Mouse (Mus musculus) midbrain, postnatal 0 days (tissue): ENCODE data around the gene 1300017J02Rik. TPM values are rescaled to one million over a fixed set of nuclear protein-coding genes. Genes with fewer than 3 reads are reported as not detected.

Experiments
- ATAC-seq: fragments of 200-750 bp; cut with Nextera tagmentation; 2 replicates; pipeline ENCODE4 v1.8.0; 2017; ENCODE audit warnings: moderate number of reproducible peaks, mild to moderate bottlenecking, moderate TSS enrichment, moderate library complexity; ENCODE audit not compliant: low FRiP score
- DNase-seq: peaks from one replicate; pipeline ENCODE4 v3.0.0-alpha.2; 2015; ENCODE audit warnings: low spot score
- H3K27ac ChIP-seq: fragments of 300-500 bp; sonication (generic); 2 replicates; pipeline ENCODE4 v1.5.1; 2014; ENCODE audit warnings: low read depth, mild to moderate bottlenecking, low read length, mixed read lengths
- H3K27me3 ChIP-seq: fragments of 300-500 bp; sonication (generic); 2 replicates; pipeline ENCODE4 v1.6.1; 2014; ENCODE audit warnings: low read length, control low read depth, mixed read lengths; ENCODE audit not compliant: insufficient read depth
- H3K36me3 ChIP-seq: fragments of 300-500 bp; sonication (generic); 2 replicates; pipeline ENCODE4 v1.6.1; 2014; ENCODE audit warnings: low read length, control low read depth, mixed read lengths; ENCODE audit not compliant: insufficient read depth
- H3K4me1 ChIP-seq: fragments of 300-500 bp; sonication (generic); 2 replicates; pipeline ENCODE4 v1.6.1; 2014; ENCODE audit warnings: mild to moderate bottlenecking, control low read depth, antibody characterized with exemption, low read length, mixed read lengths; ENCODE audit not compliant: insufficient read depth
- H3K4me2 ChIP-seq: fragments of 300-500 bp; sonication (generic); 2 replicates; pipeline ENCODE4 v1.6.1; 2014; ENCODE audit warnings: low read depth, mild to moderate bottlenecking, low read length, mixed read lengths; ENCODE audit not compliant: poor library complexity, severe bottlenecking
- H3K4me3 ChIP-seq: fragments of 300-500 bp; sonication (generic); 2 replicates; pipeline ENCODE4 v1.5.1; 2014; ENCODE audit warnings: low read depth, mild to moderate bottlenecking, low read length, moderate library complexity
- H3K9ac ChIP-seq: fragments of 300-500 bp; sonication (generic); replicated peaks from 2 replicates; pipeline ENCODE4 v1.6.1; 2014; ENCODE audit warnings: mild to moderate bottlenecking, low read length, moderate library complexity, mixed read lengths; ENCODE audit not compliant: poor library complexity, severe bottlenecking
- H3K9me3 ChIP-seq: fragments of 300-500 bp; sonication (generic); 2 replicates; pipeline ENCODE4 v1.6.1; 2016; ENCODE audit warnings: low read length, control low read depth
- CTCF ChIP-seq: IDR thresholded peaks from 2 replicates; pipeline ENCODE4 v1.5.1; 2016; ENCODE audit warnings: antibody characterized with exemption, mild to moderate bottlenecking
- WGBS: fragments of 180-500 bp; shearing (Covaris S2); extraction: QIAGEN DNeasy Blood & Tissue Kit; methylation state at CpG from one replicate; pipeline ENCODE4 v1.1.7; 2014; 5-methylcytosine and 5-hydroxymethylcytosine counted together
- polyA plus RNA-seq: library from polyadenylated mRNA; unstranded; fragments of >200 nt; fragmentation: Nextera tagmentation; extraction: Ambion mirVana; gene quantifications from 2 replicates; pipeline ENCODE4 v1.2.1, GENCODE M21; 2015
- total RNA-seq: library from RNA; depleted of rRNA; stranded (reverse); fragments of >200 nt; gene quantifications from 2 replicates; pipeline ENCODE4 v1.2.3, GENCODE M21; 2014

Gene 1300017J02Rik
- total and polyA plus RNA-seq, 2 experiments from 2014 or later: 0.27 to 0.56 TPM

- Histone ChIP-seq H3K4me1 (no peaks in the 10 kb centered on the region), H3K9ac (no peak overlapping the region), H3K27ac (no peak overlapping the region), H3K36me3 (no peaks in the 10 kb centered on the region), H3K4me2 (no peak overlapping the region), H3K27me3 (no peaks in the 10 kb centered on the region), H3K4me3 (no peak overlapping the region), H3K9me3 (no peaks in the 10 kb centered on the region)
- ATAC-seq (no peak), DNase-seq (no peak)
- TF ChIP-seq CTCF: no peak
- WGBS: 74% methylated on average over 4 of the region's 4 CpGs
These were observed 18.5 kb downstream of the 1300017J02Rik start for GRCm38 (mm10) chr9:103286396-103286795.

GRCm38 (mm10) chr9:103276876-103277275 is 28.0 kb downstream of the 1300017J02Rik start:
- Histone ChIP-seq H3K4me1 (no peaks in the 10 kb centered on the region), H3K27ac (no peak overlapping the region), H3K27me3 (no peaks in the 10 kb centered on the region), H3K9me3 (no peaks in the 10 kb centered on the region), H3K4me3 (no peak overlapping the region), H3K4me2 (no peak overlapping the region), H3K9ac (no peak overlapping the region), H3K36me3 (no peaks in the 10 kb centered on the region)
- DNase-seq: no peak
- no peak for TF ChIP-seq CTCF
- 86% methylated on average over 6 of the region's 6 CpGs for WGBS
- ATAC-seq: no peak

GRCm38 (mm10) chr9:103275676-103276075 is 29.2 kb downstream of the 1300017J02Rik start:
- Histone ChIP-seq H3K36me3 (no peaks in the 10 kb centered on the region), H3K27me3 (no peaks in the 10 kb centered on the region), H3K9me3 (no peaks in the 10 kb centered on the region), H3K4me2 (no peak overlapping the region), H3K9ac (no peak overlapping the region), H3K27ac (no peak overlapping the region), H3K4me1 (no peaks in the 10 kb centered on the region), H3K4me3 (no peak overlapping the region)
- ATAC-seq (no peak), DNase-seq (no peak)
- 86% methylated on average over 1 of the region's 1 CpGs for WGBS
- TF ChIP-seq CTCF: no peak

GRCm38 (mm10) chr9:103274819-103275218 is 30.1 kb downstream of the 1300017J02Rik start:
- DNase-seq: no peak
- Histone ChIP-seq H3K36me3 (no peaks in the 10 kb centered on the region), H3K27me3 (no peaks in the 10 kb centered on the region), H3K4me2 (no peak overlapping the region), H3K4me3 (no peak overlapping the region), H3K9ac (no peak overlapping the region), H3K9me3 (no peaks in the 10 kb centered on the region), H3K27ac (no peak overlapping the region), H3K4me1 (no peaks in the 10 kb centered on the region)
- 91% methylated on average over 8 of the region's 8 CpGs for WGBS
- no peak for TF ChIP-seq CTCF
- no peak for ATAC-seq

- TF ChIP-seq CTCF: no peak
- H3K9me3 ChIP-seq: no peaks in the 10 kb centered on the region
- ATAC-seq (no peak), DNase-seq (peak; percentile 44)
- no peak overlapping the region for H3K9ac ChIP-seq
- H3K27me3 ChIP-seq: no peaks in the 10 kb centered on the region
- WGBS: 22% methylated on average over 4 of the region's 4 CpGs
- no peak overlapping the region for H3K4me3 ChIP-seq
- H3K4me2 ChIP-seq: no peak overlapping the region
- H3K36me3 ChIP-seq: no peaks in the 10 kb centered on the region
- H3K4me1 ChIP-seq: no peaks in the 10 kb centered on the region
- no peak overlapping the region for H3K27ac ChIP-seq
These were observed 33.8 kb downstream of the 1300017J02Rik start for GRCm38 (mm10) chr9:103271104-103271503.

GRCm38 (mm10) chr9:103265778-103266177 is 39.1 kb downstream of the 1300017J02Rik start:
- ATAC-seq (no peak), DNase-seq (no peak)
- H3K4me3 ChIP-seq: no peak overlapping the region
- H3K27me3 ChIP-seq: no peaks in the 10 kb centered on the region
- WGBS: 88% methylated on average over 4 of the region's 4 CpGs
- H3K4me2 ChIP-seq: no peak overlapping the region
- no peak overlapping the region for H3K9ac ChIP-seq
- no peak overlapping the region for H3K27ac ChIP-seq
- H3K36me3 ChIP-seq: no peaks in the 10 kb centered on the region
- TF ChIP-seq CTCF: no peak
- H3K4me1 ChIP-seq: no peaks in the 10 kb centered on the region
- H3K9me3 ChIP-seq: no peaks in the 10 kb centered on the region
